Mouse (Mus musculus) midbrain, embryonic 14.5 days (tissue): ENCODE measurements around the gene Tbc1d8. TPM values are rescaled to one million over a fixed set of nuclear protein-coding genes. Genes with fewer than 3 reads are reported as not detected.

Source experiments
- ATAC-seq: fragments of 200-750 bp; cut with Nextera tagmentation; 2 replicates; pipeline ENCODE4 v1.8.0; 2017; ENCODE audit warnings: moderate number of reproducible peaks, moderate library complexity; ENCODE audit not compliant: low FRiP score, low TSS enrichment
- DNase-seq: peaks from one replicate; pipeline ENCODE4 v3.0.0-alpha.2; 2015
- H3K27ac ChIP-seq: fragments of 300-500 bp; sonication (generic); replicated peaks from 2 replicates; pipeline ENCODE4 v1.5.1; 2014; ENCODE audit warnings: mild to moderate bottlenecking, low read depth, low read length, moderate library complexity
- H3K27me3 ChIP-seq: fragments of 300-500 bp; sonication (generic); 2 replicates; pipeline ENCODE4 v1.6.1; 2014; ENCODE audit warnings: low read length, control low read depth, mixed read lengths; ENCODE audit not compliant: control insufficient read depth, insufficient read depth
- H3K36me3 ChIP-seq: fragments of 300-500 bp; sonication (generic); 2 replicates; pipeline ENCODE4 v1.6.1; 2014; ENCODE audit warnings: low read length, control low read depth; ENCODE audit not compliant: control insufficient read depth, insufficient read depth
- H3K4me1 ChIP-seq: fragments of 300-500 bp; sonication (generic); 2 replicates; pipeline ENCODE4 v1.6.1; 2014; ENCODE audit warnings: mild to moderate bottlenecking, antibody characterized with exemption, low read length, control low read depth; ENCODE audit not compliant: control insufficient read depth, insufficient read depth
- H3K4me2 ChIP-seq: fragments of 300-500 bp; sonication (generic); 2 replicates; pipeline ENCODE4 v1.6.1; 2014; ENCODE audit warnings: mild to moderate bottlenecking, low read length, moderate library complexity
- H3K4me3 ChIP-seq: fragments of 300-500 bp; sonication (generic); replicated peaks from 2 replicates; pipeline ENCODE4 v1.5.1; 2014; ENCODE audit warnings: low read depth, low read length
- H3K9ac ChIP-seq: fragments of 300-500 bp; sonication (generic); replicated peaks from 2 replicates; pipeline ENCODE4 v1.6.1; 2014; ENCODE audit warnings: mild to moderate bottlenecking, low read length, moderate library complexity
- H3K9me3 ChIP-seq: fragments of 300-500 bp; sonication (generic); 2 replicates; pipeline ENCODE4 v1.6.1; 2016; ENCODE audit warnings: low read length, control low read depth, mixed read lengths; ENCODE audit not compliant: control insufficient read depth
- WGBS: fragments of 180-500 bp; shearing (Covaris S2); extraction: QIAGEN DNeasy Blood & Tissue Kit; methylation state at CpG from one replicate; pipeline ENCODE4 v1.1.7; 2014; 5-methylcytosine and 5-hydroxymethylcytosine counted together
- polyA plus RNA-seq: library from polyadenylated mRNA; unstranded; fragments of >200 nt; fragmentation: Nextera tagmentation; extraction: Ambion mirVana; gene quantifications from 2 replicates; pipeline ENCODE4 v1.2.1, GENCODE M21; 2014

Gene Tbc1d8
- polyA plus RNA-seq, 1 experiment from 2014 or later: 12.1 TPM

- no peak overlapping the region for H3K9ac ChIP-seq
- H3K36me3 ChIP-seq: peaks cover 41% of the 10 kb centered on the region
- H3K4me1 ChIP-seq: no peaks in the 10 kb centered on the region
- DNase-seq: no peak
- no peak for ATAC-seq
- H3K4me3 ChIP-seq: no peak overlapping the region
- H3K9me3 ChIP-seq: no peaks in the 10 kb centered on the region
- no peak overlapping the region for H3K4me2 ChIP-seq
- no peak overlapping the region for H3K27ac ChIP-seq
- WGBS: 95% methylated on average over 9 of the region's 9 CpGs
- H3K27me3 ChIP-seq: no peaks in the 10 kb centered on the region
These were observed 101.8 kb downstream of the Tbc1d8 start for GRCm38 (mm10) chr1:39376726-39377240.

DNA sequence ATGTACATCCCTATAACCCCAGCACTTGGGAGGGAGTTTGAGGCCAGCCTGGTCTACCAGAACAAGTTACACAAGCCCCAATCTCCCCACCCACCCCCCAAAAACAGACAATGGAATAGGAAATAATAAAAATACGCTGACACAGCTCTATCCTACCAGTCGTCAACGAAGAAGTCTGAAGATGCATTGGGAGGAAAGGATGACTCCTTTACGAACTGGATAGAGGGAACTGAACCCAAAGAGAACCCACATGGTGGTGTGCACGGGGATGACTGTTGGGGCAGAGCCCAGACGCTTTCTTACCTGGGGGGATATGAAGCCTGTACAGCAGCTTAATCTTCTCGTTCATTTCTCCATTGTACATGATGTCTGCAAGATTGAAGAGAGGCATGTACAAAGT lies 102.4 kb downstream of the Tbc1d8 start:
- Histone ChIP-seq H3K27ac (no peak overlapping the region), H3K4me1 (no peaks in the 10 kb centered on the region), H3K4me2 (no peak overlapping the region), H3K9ac (no peak overlapping the region), H3K9me3 (no peaks in the 10 kb centered on the region), H3K36me3 (peaks cover 46% of the 10 kb centered on the region), H3K4me3 (no peak overlapping the region), H3K27me3 (no peaks in the 10 kb centered on the region)
- 86% methylated on average over 7 of the region's 7 CpGs for WGBS
- DNase-seq (no peak), ATAC-seq (no peak)

GRCm38 (mm10) chr1:39374231-39374809 lies 104.2 kb downstream of the Tbc1d8 start:
- Histone ChIP-seq H3K4me3 (no peak overlapping the region), H3K9ac (no peak overlapping the region), H3K4me2 (no peak overlapping the region), H3K27ac (no peak overlapping the region), H3K4me1 (peaks cover 3% of the 10 kb centered on the region), H3K27me3 (no peaks in the 10 kb centered on the region), H3K9me3 (no peaks in the 10 kb centered on the region), H3K36me3 (peaks cover 56% of the 10 kb centered on the region)
- DNase-seq: no peak
- WGBS: 91% methylated on average over 5 of the region's 5 CpGs
- no peak for ATAC-seq

DNA sequence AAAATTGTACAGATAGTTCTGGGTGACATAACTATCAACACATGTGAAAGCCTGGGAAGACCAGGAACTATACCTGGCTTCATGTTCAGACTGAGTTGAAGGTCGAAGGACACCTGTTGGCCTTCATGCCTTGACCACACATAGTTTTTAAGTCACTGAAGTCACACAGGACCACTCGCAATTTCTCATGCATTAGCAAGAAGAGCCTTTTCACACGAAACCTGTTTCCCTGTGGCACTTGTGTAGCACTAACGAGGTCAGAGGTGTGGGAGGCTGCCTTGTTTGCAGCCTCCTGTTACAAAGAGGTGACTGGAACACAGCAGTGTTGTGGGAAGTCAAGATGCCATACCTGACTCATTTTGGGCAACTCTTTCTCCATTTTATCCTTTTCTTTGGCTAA lies 105.2 kb downstream of the Tbc1d8 start:
- H3K9me3 ChIP-seq: no peaks in the 10 kb centered on the region
- H3K27me3 ChIP-seq: no peaks in the 10 kb centered on the region
- ATAC-seq (no peak), DNase-seq (no peak)
- peaks cover 56% of the 10 kb centered on the region for H3K36me3 ChIP-seq
- peaks cover 10% of the 10 kb centered on the region for H3K4me1 ChIP-seq
- WGBS: 82% methylated on average over 4 of the region's 4 CpGs
- no peak overlapping the region for H3K4me3 ChIP-seq
- H3K27ac ChIP-seq: no peak overlapping the region
- H3K9ac ChIP-seq: no peak overlapping the region
- H3K4me2 ChIP-seq: no peak overlapping the region

DNA sequence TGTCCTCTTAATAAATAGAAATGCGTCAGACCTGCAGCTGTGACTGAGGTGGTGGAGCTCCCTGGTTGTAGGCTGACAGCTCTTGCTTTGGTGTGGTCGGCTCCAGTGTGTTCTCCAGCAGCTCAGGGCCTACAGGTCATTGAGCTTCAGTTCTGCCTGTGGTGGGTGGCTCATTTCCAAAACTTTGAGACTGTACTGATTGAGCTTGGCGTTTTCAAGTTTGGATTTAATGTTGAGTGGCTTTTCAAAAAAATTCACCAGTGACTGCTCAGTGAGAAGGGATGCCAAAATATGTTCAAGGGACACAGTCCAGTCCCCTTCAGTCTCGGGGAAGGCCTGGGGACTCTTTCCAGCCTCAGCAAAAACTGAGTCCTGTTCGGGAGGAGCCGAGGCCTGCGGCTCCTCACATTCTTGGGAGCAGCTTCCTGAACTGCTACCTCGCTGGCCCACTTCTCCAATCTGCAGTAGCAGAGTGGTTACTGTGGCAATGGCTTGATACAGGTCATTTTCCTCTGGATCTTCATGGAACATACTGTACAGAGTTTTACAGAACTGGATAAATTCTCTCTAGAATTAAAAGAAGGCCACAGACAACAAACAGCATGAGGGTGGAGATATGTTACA lies 106.2 kb downstream of the Tbc1d8 start:
- peaks cover 56% of the 10 kb centered on the region for H3K36me3 ChIP-seq
- no peak overlapping the region for H3K9ac ChIP-seq
- H3K27me3 ChIP-seq: no peaks in the 10 kb centered on the region
- no peak overlapping the region for H3K4me3 ChIP-seq
- no peaks in the 10 kb centered on the region for H3K9me3 ChIP-seq
- no peak for ATAC-seq
- H3K27ac ChIP-seq: no peak overlapping the region
- H3K4me1 ChIP-seq: peaks cover 10% of the 10 kb centered on the region
- H3K4me2 ChIP-seq: no peak overlapping the region
- DNase-seq: no peak
- 87% methylated on average over 8 of the region's 8 CpGs for WGBS

DNA sequence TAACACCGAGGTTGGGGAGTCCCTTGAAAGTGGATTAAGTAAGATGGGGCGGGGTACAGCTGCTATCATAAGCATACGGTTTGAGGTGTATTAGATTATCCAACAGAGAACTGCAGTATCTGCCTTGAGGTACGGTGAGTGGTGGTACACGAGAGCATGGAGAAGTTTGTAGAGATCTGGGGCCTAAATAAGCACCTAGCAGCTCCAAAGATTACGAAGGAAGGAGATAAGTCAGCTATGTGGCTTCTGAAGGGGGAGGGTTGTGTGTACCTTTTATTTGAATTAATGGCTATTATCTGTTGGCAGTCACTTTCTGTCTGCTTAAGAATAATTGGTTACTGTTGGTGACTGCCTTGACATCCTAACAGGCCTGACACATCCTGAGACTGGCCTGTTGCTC lies 108.1 kb downstream of the Tbc1d8 start:
- Histone ChIP-seq H3K4me3 (no peak overlapping the region), H3K27me3 (no peaks in the 10 kb centered on the region), H3K4me2 (no peak overlapping the region), H3K27ac (no peak overlapping the region), H3K9ac (no peak overlapping the region; the same call in 1 of the 2 replicates), H3K9me3 (no peaks in the 10 kb centered on the region), H3K36me3 (peaks cover 46% of the 10 kb centered on the region), H3K4me1 (peaks cover 17% of the 10 kb centered on the region)
- no peak for DNase-seq
- WGBS: 89% methylated on average over 6 of the region's 6 CpGs
- no peak for ATAC-seq

DNA sequence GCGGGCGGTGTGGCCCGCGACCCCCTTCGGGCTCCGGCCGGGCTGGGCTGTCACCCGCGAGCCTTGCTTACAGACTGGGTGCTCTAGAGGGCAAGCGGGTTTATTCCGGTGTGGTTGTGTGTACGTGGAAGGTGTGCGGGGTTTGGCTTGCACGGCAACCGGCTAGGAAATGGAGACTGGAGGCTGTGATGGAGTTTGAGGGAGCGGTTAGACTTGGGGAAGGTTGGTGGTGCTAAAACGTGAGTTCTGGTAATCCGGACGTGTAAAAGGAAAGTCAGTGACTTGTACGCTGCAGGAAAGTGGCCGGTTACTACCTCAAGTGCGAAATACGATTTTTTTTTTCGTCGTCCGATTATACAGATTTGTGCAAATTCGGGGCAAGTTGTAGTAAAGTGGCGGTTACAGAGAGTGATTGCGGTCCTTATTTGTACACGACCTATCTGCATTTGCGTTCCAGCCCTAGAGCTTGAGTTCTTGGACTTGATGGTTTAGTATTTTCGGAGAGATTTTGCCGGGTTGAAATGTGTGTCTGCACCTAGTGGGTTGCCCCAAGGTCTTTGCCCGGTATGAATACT lies 110.2 kb downstream of the Tbc1d8 start:
- under 1% methylated on average over 34 of the region's 34 CpGs for WGBS
- Histone ChIP-seq H3K27me3 (no peaks in the 10 kb centered on the region), H3K4me2 (peak overlapping the region; percentile 71), H3K9ac (peak overlapping the region; percentile 94), H3K9me3 (no peaks in the 10 kb centered on the region), H3K36me3 (peaks cover 36% of the 10 kb centered on the region), H3K4me1 (peaks cover 17% of the 10 kb centered on the region), H3K27ac (peak overlapping the region; percentile 90), H3K4me3 (peak overlapping the region; percentile 83)
- ATAC-seq (peak; percentile 41), DNase-seq (peak; percentile 41)

GRCm38 (mm10) chr1:39367601-39368266 lies 110.8 kb downstream of the Tbc1d8 start, which contains the start of gene Rpl31:
Gene Rpl31 (plus strand): TSS chr1:39367842.
- Histone ChIP-seq H3K9me3 (no peaks in the 10 kb centered on the region), H3K36me3 (peaks cover 30% of the 10 kb centered on the region), H3K27me3 (no peaks in the 10 kb centered on the region), H3K9ac (peak within 1 kb of the TSS; percentile 94), H3K4me3 (peak within 1 kb of the TSS; percentile 83), H3K4me2 (peak within 1 kb of the TSS; percentile 71), H3K27ac (peak within 1 kb of the TSS; percentile 90), H3K4me1 (peaks cover 17% of the 10 kb centered on the region)
- WGBS: under 1% methylated on average over 61 of the region's 62 CpGs
- peak; percentile 99 for ATAC-seq
- peak; percentile 97 for DNase-seq
